Mouse (Mus musculus) thymus, adult 2 months (tissue): ENCODE data around the gene Cdc25a.
A peak's percentile ranks its signal among the peaks of the same experiment; 100 is the strongest.

Experiments used
- CTCF ChIP-seq: fragments of 200-500 bp; IDR thresholded peaks from 2 replicates; pipeline ENCODE4 v1.5.1; 2012; ENCODE audit warnings: mild to moderate bottlenecking, control low read depth, low read length, moderate library complexity, borderline replicate concordance; ENCODE audit not compliant: control insufficient read depth, poor library complexity, insufficient read depth; ENCODE audit errors: extremely low read depth
- POLR2A ChIP-seq: fragments of 200-500 bp; IDR thresholded peaks from 2 replicates; pipeline ENCODE4 v1.6.1; 2012; ENCODE audit warnings: mild to moderate bottlenecking, low read length, control low read depth, moderate library complexity; ENCODE audit not compliant: control insufficient read depth, poor library complexity, insufficient read depth; ENCODE audit errors: extremely low read depth

DNA sequence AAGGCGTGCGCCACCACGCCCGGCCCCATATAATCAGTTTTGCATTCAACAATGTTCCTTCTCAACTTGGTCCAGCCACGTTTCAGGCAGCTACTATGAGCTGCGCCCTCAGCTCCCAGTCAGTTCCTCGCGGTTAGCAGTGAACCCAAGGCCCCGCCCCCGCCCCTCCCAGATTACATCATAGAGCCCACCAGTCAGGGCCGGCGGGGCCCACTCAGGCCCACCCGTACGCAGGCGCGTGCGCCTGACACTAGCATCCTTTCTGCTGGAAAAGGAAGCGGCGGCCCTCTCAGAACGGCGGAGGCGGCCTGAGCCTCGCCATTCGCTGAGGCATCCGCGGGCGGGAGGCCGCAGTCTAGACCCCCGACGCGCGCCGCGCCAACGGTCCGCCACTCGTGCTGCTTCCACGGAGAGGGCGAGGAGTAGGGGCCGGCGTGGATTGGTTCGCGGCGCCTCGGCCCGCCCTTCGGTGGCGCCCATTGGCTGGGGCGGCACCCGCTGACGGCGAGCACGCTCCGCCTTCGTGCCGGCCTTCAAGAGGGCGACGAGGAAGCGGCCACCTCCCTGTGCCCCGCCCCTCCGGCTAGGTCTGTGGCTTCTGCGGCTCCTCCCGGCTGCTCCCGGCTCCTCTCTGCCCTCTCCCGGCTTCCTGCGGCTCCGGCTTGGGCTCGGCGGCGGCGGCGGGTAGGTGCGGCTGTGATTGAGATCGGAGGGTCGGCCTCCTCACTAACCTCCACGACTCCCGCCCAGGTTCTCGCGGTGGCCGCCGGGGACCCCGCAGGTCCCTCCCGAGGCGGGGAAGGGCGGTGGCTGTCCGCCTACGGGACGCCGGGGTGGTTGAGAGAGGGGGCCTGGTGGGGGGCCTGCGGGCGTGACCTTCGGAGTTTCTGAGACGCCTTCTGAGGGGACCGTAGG is 56.1 kb downstream of the Cdc25a start, which contains the start of gene Map4:
- TF ChIP-seq POLR2A (peak; percentile 12; the same call in 1 of the 2 replicates), CTCF (peak; percentile 52; the same call in 1 of the 2 replicates)
